Mouse (Mus musculus) hindbrain, postnatal 0 days (tissue): ENCODE measurements around the gene Gtf3c2. TPM values are rescaled to one million over a fixed set of nuclear protein-coding genes. Genes with fewer than 3 reads are reported as not detected.

Experiments
- ATAC-seq: fragments of 200-750 bp; cut with Nextera tagmentation; 2 replicates; pipeline ENCODE4 v1.8.0; 2017; ENCODE audit warnings: mild to moderate bottlenecking, moderate TSS enrichment, moderate library complexity
- DNase-seq: peaks from one replicate; pipeline ENCODE4 v3.0.0-alpha.2; 2015; ENCODE audit warnings: low spot score
- H3K27ac ChIP-seq: fragments of 300-500 bp; sonication (generic); 2 replicates; pipeline ENCODE4 v1.5.1; 2014; ENCODE audit warnings: mild to moderate bottlenecking
- H3K27me3 ChIP-seq: fragments of 300-500 bp; sonication (generic); 2 replicates; pipeline ENCODE4 v1.6.1; 2014; ENCODE audit warnings: low read length, mixed read lengths; ENCODE audit not compliant: insufficient read depth
- H3K36me3 ChIP-seq: fragments of 300-500 bp; sonication (generic); 2 replicates; pipeline ENCODE4 v1.6.1; 2014; ENCODE audit warnings: low read length, mixed read lengths; ENCODE audit not compliant: insufficient read depth
- H3K4me1 ChIP-seq: fragments of 300-500 bp; sonication (generic); 2 replicates; pipeline ENCODE4 v1.6.1; 2014; ENCODE audit warnings: antibody characterized with exemption, low read length, mixed read lengths; ENCODE audit not compliant: insufficient read depth
- H3K4me2 ChIP-seq: fragments of 300-500 bp; sonication (generic); 2 replicates; pipeline ENCODE4 v1.6.1; 2014; ENCODE audit warnings: low read depth, mild to moderate bottlenecking, low read length, moderate library complexity, mixed read lengths
- H3K4me3 ChIP-seq: fragments of 300-500 bp; sonication (generic); 2 replicates; pipeline ENCODE4 v1.5.1; 2014; ENCODE audit warnings: low read length
- H3K9ac ChIP-seq: fragments of 300-500 bp; sonication (generic); replicated peaks from 2 replicates; pipeline ENCODE4 v1.6.1; 2014; ENCODE audit warnings: mild to moderate bottlenecking, low read length, moderate library complexity, mixed read lengths
- H3K9me3 ChIP-seq: fragments of 300-500 bp; sonication (generic); 2 replicates; pipeline ENCODE4 v1.6.1; 2016; ENCODE audit warnings: low read length, mixed read lengths
- CTCF ChIP-seq: IDR thresholded peaks from 2 replicates; pipeline ENCODE4 v1.5.1; 2016; ENCODE audit warnings: antibody characterized with exemption, control low read depth, low read depth
- WGBS: fragments of 180-500 bp; shearing (Covaris S2); extraction: QIAGEN DNeasy Blood & Tissue Kit; methylation state at CpG from one replicate; pipeline ENCODE4 v1.1.7; 2014; 5-methylcytosine and 5-hydroxymethylcytosine counted together
- polyA plus RNA-seq: library from polyadenylated mRNA; unstranded; fragments of >200 nt; fragmentation: Nextera tagmentation; extraction: Ambion mirVana; gene quantifications from 2 replicates; pipeline ENCODE4 v1.2.1, GENCODE M21; 2015
- total RNA-seq: library from RNA; depleted of rRNA; stranded (reverse); fragments of >200 nt; gene quantifications from 2 replicates; pipeline ENCODE4 v1.2.3, GENCODE M21; 2014; rRNA removed

Gene Gtf3c2
- total and polyA plus RNA-seq, 2 experiments from 2014 or later = 46.1 to 65.6 TPM

DNA sequence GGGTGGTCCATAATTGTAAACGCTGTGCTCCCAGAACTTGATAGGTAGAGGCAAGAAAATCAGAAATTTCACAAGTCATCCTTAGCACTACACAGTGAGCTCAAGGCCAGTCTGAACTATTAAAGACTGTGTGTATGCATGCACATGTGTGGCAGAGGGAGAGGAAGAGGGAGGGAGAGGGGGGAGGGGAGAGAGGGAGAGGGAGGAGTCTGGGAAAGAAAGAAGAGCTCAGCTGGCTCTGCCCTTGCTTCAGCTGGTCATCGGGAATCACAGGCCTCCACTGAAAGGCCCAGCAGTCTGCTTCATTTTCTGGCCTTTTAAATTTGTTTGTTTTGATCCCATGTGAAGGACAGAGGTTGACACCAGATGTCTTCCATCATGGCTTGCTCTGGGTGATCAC is 56.5 kb downstream of the Gtf3c2 start:
- Histone ChIP-seq H3K9me3 (no peaks in the 10 kb centered on the region), H3K4me1 (no peaks in the 10 kb centered on the region), H3K27me3 (no peaks in the 10 kb centered on the region), H3K9ac (no peak overlapping the region), H3K27ac (no peak overlapping the region), H3K4me3 (no peak overlapping the region), H3K4me2 (no peak overlapping the region), H3K36me3 (no peaks in the 10 kb centered on the region)
- DNase-seq (no peak), ATAC-seq (no peak)
- 43% methylated on average over 2 of the region's 2 CpGs for WGBS
- TF ChIP-seq CTCF = no peak

DNA sequence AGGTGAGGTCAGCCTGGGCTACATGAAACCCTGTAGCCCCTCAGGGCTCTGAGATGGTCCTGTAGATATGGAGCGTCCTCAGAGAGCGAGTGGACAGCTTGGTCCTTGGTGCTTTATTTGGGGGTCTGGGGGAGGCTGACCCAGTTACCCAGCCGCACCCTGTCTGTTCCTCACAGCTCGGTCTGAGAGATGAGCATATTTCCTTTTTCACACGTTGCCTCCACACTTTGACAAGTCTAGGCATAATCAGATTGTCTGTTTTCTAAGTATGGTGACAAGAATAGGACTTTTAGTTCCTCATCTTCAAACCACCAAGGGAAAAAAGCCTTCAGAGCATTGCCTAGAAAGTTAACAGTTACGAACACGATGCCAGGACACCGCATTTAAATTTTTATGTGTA is 58.8 kb downstream of the Gtf3c2 start:
- no peak for TF ChIP-seq CTCF
- Histone ChIP-seq H3K4me1 (no peaks in the 10 kb centered on the region), H3K4me2 (no peak overlapping the region), H3K27ac (no peak overlapping the region), H3K4me3 (no peak overlapping the region), H3K27me3 (no peaks in the 10 kb centered on the region), H3K9me3 (no peaks in the 10 kb centered on the region), H3K9ac (no peak overlapping the region), H3K36me3 (no peaks in the 10 kb centered on the region)
- WGBS = 88% methylated on average over 8 of the region's 8 CpGs
- ATAC-seq (no peak), DNase-seq (no peak)

DNA sequence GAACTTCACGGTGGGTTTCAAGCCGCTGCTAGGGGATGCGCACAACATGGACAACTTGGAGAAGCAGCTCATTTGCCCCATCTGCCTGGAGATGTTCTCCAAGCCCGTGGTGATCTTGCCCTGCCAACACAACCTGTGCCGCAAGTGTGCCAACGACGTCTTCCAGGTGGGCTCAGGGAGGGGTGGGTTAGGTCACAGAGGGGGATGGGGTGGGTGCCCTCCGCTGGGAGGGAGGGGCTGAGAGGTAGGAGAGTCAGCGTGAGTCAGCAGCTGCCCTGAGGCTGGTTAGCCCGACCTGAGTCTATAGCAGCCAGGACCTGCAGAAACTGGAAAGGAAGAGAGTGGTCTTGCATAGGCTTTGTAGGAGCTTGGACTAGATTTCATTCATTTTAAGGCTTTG is 63.0 kb downstream of the Gtf3c2 start:
- WGBS = 27% methylated on average over 10 of the region's 10 CpGs
- Histone ChIP-seq H3K9me3 (no peaks in the 10 kb centered on the region), H3K4me1 (no peaks in the 10 kb centered on the region), H3K27me3 (no peaks in the 10 kb centered on the region), H3K27ac (no peak overlapping the region), H3K9ac (no peak overlapping the region), H3K4me3 (no peak overlapping the region), H3K4me2 (no peak overlapping the region), H3K36me3 (no peaks in the 10 kb centered on the region)
- ATAC-seq (no peak), DNase-seq (no peak)
- no peak for TF ChIP-seq CTCF

DNA sequence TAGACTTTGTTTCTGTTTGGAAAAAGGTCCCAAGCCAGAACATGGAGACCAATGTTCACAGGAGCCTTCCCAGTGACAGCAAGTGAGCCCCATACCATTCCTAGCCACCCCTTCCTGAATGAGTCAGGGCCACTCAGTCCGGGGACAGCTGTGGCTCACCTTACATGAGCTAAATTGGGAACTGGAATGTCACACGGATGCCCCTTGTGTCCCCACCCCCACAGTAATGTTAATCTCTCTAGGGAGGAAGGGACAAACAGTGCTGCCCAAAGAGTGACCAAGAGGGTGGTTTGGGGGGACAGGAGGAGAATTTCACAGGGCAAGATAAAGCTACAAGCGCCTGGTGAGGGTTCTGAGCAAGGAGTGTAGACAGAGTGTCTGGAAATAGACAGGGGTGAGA is 63.6 kb downstream of the Gtf3c2 start, which contains the start of gene Trim54:
Gene Trim54 (plus strand): TSS at position 359 of the 400 bp plus-strand sequence.
- Histone ChIP-seq H3K4me1 (no peaks in the 10 kb centered on the region), H3K4me2 (no peak within 1 kb of the TSS), H3K9me3 (no peaks in the 10 kb centered on the region), H3K4me3 (no peak within 1 kb of the TSS), H3K27me3 (no peaks in the 10 kb centered on the region), H3K9ac (no peak within 1 kb of the TSS), H3K36me3 (no peaks in the 10 kb centered on the region), H3K27ac (no peak within 1 kb of the TSS)
- DNase-seq = no peak
- WGBS = 46% methylated on average over 3 of the region's 3 CpGs
- no peak for ATAC-seq
- no peak for TF ChIP-seq CTCF

DNA sequence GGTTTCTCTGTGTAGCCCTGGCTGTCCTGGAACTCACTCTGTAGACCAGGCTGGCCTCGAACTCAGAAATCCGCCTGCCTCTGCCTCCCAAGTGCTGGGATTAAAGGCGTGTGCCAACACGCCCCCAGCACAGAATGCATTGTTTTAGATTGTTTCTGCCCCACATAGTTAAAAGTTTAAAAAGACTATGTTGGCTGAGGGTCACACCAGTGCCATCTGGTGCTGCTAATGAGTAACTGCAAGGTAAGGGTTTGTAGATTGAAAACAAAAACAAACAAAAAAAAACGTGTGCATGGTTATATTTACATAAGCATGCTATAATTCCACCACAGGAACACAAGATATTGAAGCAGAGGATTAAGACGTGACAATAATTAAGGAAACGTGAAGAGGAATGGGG is 69.2 kb downstream of the Gtf3c2 start:
- Histone ChIP-seq H3K27me3 (no peaks in the 10 kb centered on the region), H3K27ac (no peak overlapping the region), H3K36me3 (no peaks in the 10 kb centered on the region), H3K4me2 (no peak overlapping the region), H3K9me3 (no peaks in the 10 kb centered on the region), H3K4me3 (no peak overlapping the region), H3K9ac (no peak overlapping the region), H3K4me1 (no peaks in the 10 kb centered on the region)
- DNase-seq (peak; percentile 41), ATAC-seq (no peak)
- WGBS = 34% methylated on average over 7 of the region's 7 CpGs
- peak; percentile 67 for TF ChIP-seq CTCF

DNA sequence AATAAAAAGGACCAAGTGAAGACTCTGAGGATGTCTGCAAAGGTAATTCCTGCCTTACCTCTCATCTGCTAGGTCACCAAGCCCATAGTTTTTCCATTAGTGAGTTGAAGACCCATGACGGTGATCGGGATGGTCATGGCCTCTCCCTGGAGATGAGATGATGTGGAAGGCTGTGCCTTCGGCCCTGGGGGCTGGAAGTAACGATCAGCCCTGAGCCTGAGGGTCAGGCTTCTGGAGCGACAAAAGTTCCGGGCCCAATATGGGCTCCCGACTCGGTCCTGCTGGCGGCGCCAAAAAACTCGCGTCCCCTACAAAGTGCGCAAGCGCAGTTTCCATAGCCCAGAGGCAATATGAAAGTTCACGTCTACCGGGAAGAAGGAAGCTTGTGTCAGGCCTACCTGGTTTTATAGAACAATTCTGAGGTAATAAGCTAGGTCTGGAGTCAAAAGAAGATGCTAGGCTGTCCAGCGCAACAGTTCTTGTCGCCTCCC is 71.9 kb downstream of the Gtf3c2 start, which contains the start of gene Slc30a3:
Gene Slc30a3 (minus strand): TSS at position 238 of the 491 bp plus-strand sequence.
- WGBS = 91% methylated on average over 18 of the region's 18 CpGs
- Histone ChIP-seq H3K4me3 (no peak within 1 kb of the TSS), H3K27me3 (no peaks in the 10 kb centered on the region; the same call in 1 of the 2 replicates), H3K4me1 (no peaks in the 10 kb centered on the region), H3K4me2 (no peak within 1 kb of the TSS), H3K9me3 (no peaks in the 10 kb centered on the region), H3K36me3 (no peaks in the 10 kb centered on the region), H3K9ac (no peak within 1 kb of the TSS), H3K27ac (no peak within 1 kb of the TSS)
- no peak for DNase-seq
- ATAC-seq = no peak
- TF ChIP-seq CTCF = no peak

Other genes with a start within 250 kb of the Gtf3c2 start
- gene Cgref1, start 234.6 kb downstream of the Gtf3c2 start, total RNA-seq = 114 and 153 TPM in 2 replicates
- gene Cgref1, start 234.6 kb downstream of the Gtf3c2 start, polyA plus RNA-seq = 77.4 and 88.0 TPM in 2 replicates
- gene Preb, start 219.8 kb downstream of the Gtf3c2 start, total RNA-seq = 43.7 and 49.6 TPM in 2 replicates
- gene Preb, start 219.8 kb downstream of the Gtf3c2 start, polyA plus RNA-seq = 104 and 106 TPM in 2 replicates
- gene Tcf23, start 211.5 kb downstream of the Gtf3c2 start, total RNA-seq = 0.04 TPM in 1 of 2 replicates, not detected in the other
- 0.06 TPM in 1 of 2 replicates, not detected in the other for gene Tcf23, start 211.5 kb downstream of the Gtf3c2 start, polyA plus RNA-seq
- gene Atraid, start 131.8 kb downstream of the Gtf3c2 start, total RNA-seq = 152 and 155 TPM in 2 replicates
- gene Atraid, start 131.8 kb downstream of the Gtf3c2 start, polyA plus RNA-seq = 240 and 242 TPM in 2 replicates
- gene Slc5a6, start 131.2 kb downstream of the Gtf3c2 start, total RNA-seq = 40.9 and 46.7 TPM in 2 replicates
- gene Slc5a6, start 131.2 kb downstream of the Gtf3c2 start, polyA plus RNA-seq = 27.9 and 33.7 TPM in 2 replicates
- gene Cad, start 125.4 kb downstream of the Gtf3c2 start, total RNA-seq = 56.2 and 58.8 TPM in 2 replicates
- 8.1 and 9.1 TPM in 2 replicates for gene Cad, start 125.4 kb downstream of the Gtf3c2 start, polyA plus RNA-seq
- not detected in 2 replicates for gene Dnajc5g, start 73.9 kb downstream of the Gtf3c2 start, total RNA-seq
- not detected in 2 replicates for gene Dnajc5g, start 73.9 kb downstream of the Gtf3c2 start, polyA plus RNA-seq
- gene Slc30a3, start 71.9 kb downstream of the Gtf3c2 start, total RNA-seq = 40.2 and 47.5 TPM in 2 replicates
- gene Slc30a3, start 71.9 kb downstream of the Gtf3c2 start, polyA plus RNA-seq = 33.5 and 37.2 TPM in 2 replicates
- gene Trim54, start 63.4 kb downstream of the Gtf3c2 start, total RNA-seq = 0.22 and 0.52 TPM in 2 replicates
- not detected in 2 replicates for gene Trim54, start 63.4 kb downstream of the Gtf3c2 start, polyA plus RNA-seq
- not detected in 2 replicates for gene Ucn, start 41.3 kb downstream of the Gtf3c2 start, total RNA-seq
- gene Ucn, start 41.3 kb downstream of the Gtf3c2 start, polyA plus RNA-seq = 0.44 and 0.54 TPM in 2 replicates
- gene Mpv17, start 25.9 kb downstream of the Gtf3c2 start, total RNA-seq = 66.1 and 75.0 TPM in 2 replicates
- gene Mpv17, start 25.9 kb downstream of the Gtf3c2 start, polyA plus RNA-seq = 49.1 and 52.1 TPM in 2 replicates
- 1.8 and 9.8 TPM in 2 replicates for gene Gm29609, start 233 bp downstream of the Gtf3c2 start, total RNA-seq
- 1.9 and 2.9 TPM in 2 replicates for gene Gm29609, start 233 bp downstream of the Gtf3c2 start, polyA plus RNA-seq
- 102 and 116 TPM in 2 replicates for gene Snx17, start 13.1 kb upstream of the Gtf3c2 start, total RNA-seq
- gene Snx17, start 13.1 kb upstream of the Gtf3c2 start, polyA plus RNA-seq = 112 and 114 TPM in 2 replicates
- 28.3 and 31.7 TPM in 2 replicates for gene Eif2b4, start 13.3 kb upstream of the Gtf3c2 start, total RNA-seq
- gene Eif2b4, start 13.3 kb upstream of the Gtf3c2 start, polyA plus RNA-seq = 78.1 and 83.9 TPM in 2 replicates
- gene Zfp513, start 22.2 kb upstream of the Gtf3c2 start, total RNA-seq = 8.9 and 9.6 TPM in 2 replicates
- gene Zfp513, start 22.2 kb upstream of the Gtf3c2 start, polyA plus RNA-seq = 11.4 and 12.6 TPM in 2 replicates
- gene Ppm1g, start 40.5 kb upstream of the Gtf3c2 start, total RNA-seq = 67.4 and 90.4 TPM in 2 replicates
- gene Ppm1g, start 40.5 kb upstream of the Gtf3c2 start, polyA plus RNA-seq = 155 and 157 TPM in 2 replicates
- 100 and 124 TPM in 2 replicates for gene Nrbp1, start 60.7 kb upstream of the Gtf3c2 start, total RNA-seq
- gene Nrbp1, start 60.7 kb upstream of the Gtf3c2 start, polyA plus RNA-seq = 134 and 139 TPM in 2 replicates
- 7.0 TPM in 1 of 2 replicates, not detected in the other for gene Gm9970, start 61.1 kb upstream of the Gtf3c2 start, total RNA-seq
- gene Gm9970, start 61.1 kb upstream of the Gtf3c2 start, polyA plus RNA-seq = 0.29 and 0.84 TPM in 2 replicates
- gene Krtcap3, start 71.5 kb upstream of the Gtf3c2 start, total RNA-seq = 2.4 and 3.2 TPM in 2 replicates
- gene Krtcap3, start 71.5 kb upstream of the Gtf3c2 start, polyA plus RNA-seq = 2.5 and 2.9 TPM in 2 replicates
- 38.2 and 41.8 TPM in 2 replicates for gene Ift172, start 111.0 kb upstream of the Gtf3c2 start, total RNA-seq
- 16.7 and 18.2 TPM in 2 replicates for gene Ift172, start 111.0 kb upstream of the Gtf3c2 start, polyA plus RNA-seq
- 184 and 187 TPM in 2 replicates for gene Fndc4, start 115.9 kb upstream of the Gtf3c2 start, total RNA-seq
- gene Fndc4, start 115.9 kb upstream of the Gtf3c2 start, polyA plus RNA-seq = 122 TPM in 2 replicates
- gene Gckr, start 117.3 kb upstream of the Gtf3c2 start, total RNA-seq = 0.89 TPM in 1 of 2 replicates, not detected in the other
- gene Gckr, start 117.3 kb upstream of the Gtf3c2 start, polyA plus RNA-seq = 0.56 and 0.93 TPM in 2 replicates